Comparison of ENCODE assay signal across 8 mouse cellular contexts in the genomic region with DNA sequence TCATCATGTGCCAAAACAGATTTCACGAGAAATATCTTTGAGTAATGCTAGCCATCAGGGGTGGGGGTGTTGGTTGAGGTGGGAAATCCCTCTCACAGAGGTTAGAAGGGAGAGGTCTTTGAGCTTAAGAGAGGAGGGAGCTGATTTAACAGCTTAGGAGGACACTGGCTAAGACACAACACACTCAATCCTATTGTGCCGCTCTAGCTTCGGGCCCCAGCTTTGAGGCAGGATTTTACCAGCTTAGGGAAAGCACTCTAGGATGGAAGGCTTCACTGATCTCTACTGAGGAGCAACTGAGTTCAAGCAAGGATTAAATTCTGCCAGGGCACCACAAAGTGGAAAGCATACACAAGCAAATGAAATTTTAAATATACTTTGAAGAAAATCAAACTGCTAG. TPM values are rescaled to one million over a fixed set of nuclear protein-coding genes. Genes with fewer than 3 reads are reported as not detected.
DNase-seq lines count a peak whose midpoint lies in the region; ATAC-seq lines count a peak whose summit lies in the region.
"Had no signal": no experiment of that assay in that cellular context is flagged by ENCODE, and none has a peak within 500 bp of the region (broad histone marks: within the 10 kb centered on the region; RNA-seq: fewer than 3 reads in every experiment).

No protein-coding gene starts in this region.

- peak overlapping the region; percentile 9; the same call in 1 of the 2 replicates for H3K4me3 ChIP-seq in lung, embryonic 15.5 days
- H3K4me3 ChIP-seq in forebrain, embryonic 13.5 days, result peak overlapping the region; percentile 100
- H3K4me3 ChIP-seq in liver, embryonic 12.5 days, result peak overlapping the region; percentile 100; the same call in 1 of the 2 replicates
- no peak overlapping the region for H3K4me3 ChIP-seq in stomach, embryonic 15.5 days (replicated peaks)

- peak overlapping the region; percentile 66; the same call in 1 of the 2 replicates for H3K4me2 ChIP-seq in lung, embryonic 15.5 days
- H3K4me2 ChIP-seq in forebrain, embryonic 13.5 days, result peak overlapping the region; percentile 48
- peak overlapping the region; percentile 84 for H3K4me2 ChIP-seq in liver, embryonic 12.5 days
- 0 out of 2 replicates have a peak overlapping the region, but pooled peaks have one; percentile 17 for H3K4me2 ChIP-seq in stomach, embryonic 15.5 days

- no peaks in the 10 kb centered on the region for H3K27me3 ChIP-seq in lung, embryonic 15.5 days
- H3K27me3 ChIP-seq in forebrain, embryonic 13.5 days, result no peaks in the 10 kb centered on the region
- no peaks in the 10 kb centered on the region for H3K27me3 ChIP-seq in liver, embryonic 12.5 days (replicated peaks)
- no peaks in the 10 kb centered on the region for H3K27me3 ChIP-seq in stomach, embryonic 15.5 days (replicated peaks)

- peaks cover 25% of the 10 kb centered on the region for H3K4me1 ChIP-seq in lung, embryonic 15.5 days
- H3K4me1 ChIP-seq in forebrain, embryonic 13.5 days, result peaks cover 43% of the 10 kb centered on the region
- H3K4me1 ChIP-seq in liver, embryonic 12.5 days, result peaks cover 34% of the 10 kb centered on the region
- peaks cover 22% of the 10 kb centered on the region; the same call in 1 of the 2 replicates for H3K4me1 ChIP-seq in stomach, embryonic 15.5 days

- peaks cover 37% of the 10 kb centered on the region for H3K36me3 ChIP-seq in lung, embryonic 15.5 days
- peaks cover 47% of the 10 kb centered on the region for H3K36me3 ChIP-seq in forebrain, embryonic 13.5 days (ENCODE audit: poor library complexity, severe bottlenecking)
- H3K36me3 ChIP-seq in liver, embryonic 12.5 days, result peaks cover 55% of the 10 kb centered on the region
- peaks cover 28% of the 10 kb centered on the region; the same call in 1 of the 2 replicates for H3K36me3 ChIP-seq in stomach, embryonic 15.5 days

- H3K9ac ChIP-seq in lung, embryonic 15.5 days, result no peak overlapping the region
- peak overlapping the region; percentile 53 for H3K9ac ChIP-seq in forebrain, embryonic 13.5 days
- peak overlapping the region; percentile 14 for H3K9ac ChIP-seq in liver, embryonic 12.5 days
- no peak overlapping the region for H3K9ac ChIP-seq in stomach, embryonic 15.5 days

- no peak overlapping the region for H3K27ac ChIP-seq in lung, embryonic 15.5 days
- no peak overlapping the region for H3K27ac ChIP-seq in forebrain, embryonic 13.5 days
- H3K27ac ChIP-seq in liver, embryonic 12.5 days, result 0 out of 2 replicates have a peak overlapping the region, but pooled peaks have one; percentile 1
- H3K27ac ChIP-seq in stomach, embryonic 15.5 days, result no peak overlapping the region

- 68% methylated on average over 3 of the region's 3 CpGs for WGBS in lung, embryonic 15.5 days
- 55% methylated on average over 3 of the region's 3 CpGs for WGBS in forebrain, embryonic 13.5 days
- WGBS in liver, embryonic 12.5 days (ENCODE audit: insufficient replicate concordance), result 74% methylated on average over 3 of the region's 3 CpGs
- WGBS in stomach, embryonic 15.5 days, result 74% methylated on average over 3 of the region's 3 CpGs

- ATAC-seq in lung, embryonic 15.5 days (ENCODE audit: borderline replicate concordance, extremely low read depth, low FRiP score, low TSS enrichment), result no peak
- no peak for ATAC-seq in forebrain, embryonic 13.5 days
- no peak for ATAC-seq in liver, embryonic 12.5 days
- ATAC-seq in stomach, embryonic 15.5 days (ENCODE audit: insufficient read depth, low FRiP score, low read depth), result no peak

- no peaks in the 10 kb centered on the region for H3K9me3 ChIP-seq in lung, embryonic 15.5 days
- no peaks in the 10 kb centered on the region for H3K9me3 ChIP-seq in forebrain, embryonic 13.5 days (replicated peaks)
- no peaks in the 10 kb centered on the region for H3K9me3 ChIP-seq in liver, embryonic 12.5 days (replicated peaks)
- no peaks in the 10 kb centered on the region for H3K9me3 ChIP-seq in stomach, embryonic 15.5 days

- no peak for DNase-seq in lung, postnatal 10 days
- no peak for DNase-seq in cerebellum, postnatal 10 days
- no peak for DNase-seq in spleen, postnatal 4 days (ENCODE audit: low spot score in 2 of 2)
- DNase-seq: layer of hippocampus, adult 9-11 months had no signal

RNA-seq across cellular contexts. Expression of gene Ttc9c, which starts 2.1 kb away (rescaled TPM):
- polyA plus RNA-seq in lung, embryonic 15.5 days (2015; fragmentation: Nextera tagmentation; extraction: Ambion mirVana), result 54.8 and 57.2 TPM in 2 replicates
- polyA plus RNA-seq in forebrain, embryonic 13.5 days (2015; fragmentation: Nextera tagmentation; extraction: Ambion mirVana), result 86.1 and 89.1 TPM in 2 replicates
- 29.6 and 31.6 TPM in 2 replicates for polyA plus RNA-seq in liver, embryonic 12.5 days (2016; fragmentation: Nextera tagmentation; extraction: Ambion mirVana)
- polyA plus RNA-seq in stomach, embryonic 15.5 days (2015; fragmentation: Nextera tagmentation; extraction: Ambion mirVana), result 49.7 and 52.1 TPM in 2 replicates

RNA-seq across cellular contexts. Expression of gene Hnrnpul2, which starts 2.8 kb away (rescaled TPM):
- 5.7 and 5.8 TPM in 2 replicates for polyA plus RNA-seq in lung, embryonic 15.5 days (2015; fragmentation: Nextera tagmentation; extraction: Ambion mirVana)
- 6.4 and 6.8 TPM in 2 replicates for polyA plus RNA-seq in forebrain, embryonic 13.5 days (2015; fragmentation: Nextera tagmentation; extraction: Ambion mirVana)
- 3.5 and 3.6 TPM in 2 replicates for polyA plus RNA-seq in liver, embryonic 12.5 days (2016; fragmentation: Nextera tagmentation; extraction: Ambion mirVana)
- 5.9 and 6.6 TPM in 2 replicates for polyA plus RNA-seq in stomach, embryonic 15.5 days (2015; fragmentation: Nextera tagmentation; extraction: Ambion mirVana)

RNA-seq across cellular contexts. Expression of gene AC129217.1, which starts 12.6 kb away (rescaled TPM):
- not detected in 2 replicates for polyA plus RNA-seq in lung, embryonic 15.5 days (2015; fragmentation: Nextera tagmentation; extraction: Ambion mirVana)
- not detected in 2 replicates for polyA plus RNA-seq in forebrain, embryonic 13.5 days (2015; fragmentation: Nextera tagmentation; extraction: Ambion mirVana)
- 0.26 TPM in 1 of 2 replicates, not detected in the other for polyA plus RNA-seq in liver, embryonic 12.5 days (2016; fragmentation: Nextera tagmentation; extraction: Ambion mirVana)
- not detected in 2 replicates for polyA plus RNA-seq in stomach, embryonic 15.5 days (2015; fragmentation: Nextera tagmentation; extraction: Ambion mirVana)

RNA-seq across cellular contexts. Expression of gene Zbtb3, which starts 14.6 kb away (rescaled TPM):
- 5.7 and 6.4 TPM in 2 replicates for polyA plus RNA-seq in lung, embryonic 15.5 days (2015; fragmentation: Nextera tagmentation; extraction: Ambion mirVana)
- 7.9 and 8.5 TPM in 2 replicates for polyA plus RNA-seq in forebrain, embryonic 13.5 days (2015; fragmentation: Nextera tagmentation; extraction: Ambion mirVana)
- polyA plus RNA-seq in liver, embryonic 12.5 days (2016; fragmentation: Nextera tagmentation; extraction: Ambion mirVana), result 2.3 and 2.8 TPM in 2 replicates
- polyA plus RNA-seq in stomach, embryonic 15.5 days (2015; fragmentation: Nextera tagmentation; extraction: Ambion mirVana), result 4.1 and 4.4 TPM in 2 replicates

RNA-seq across cellular contexts. Expression of gene Polr2g, which starts 18.6 kb away (rescaled TPM):
- 147 and 159 TPM in 2 replicates for polyA plus RNA-seq in lung, embryonic 15.5 days (2015; fragmentation: Nextera tagmentation; extraction: Ambion mirVana)
- polyA plus RNA-seq in forebrain, embryonic 13.5 days (2015; fragmentation: Nextera tagmentation; extraction: Ambion mirVana), result 174 and 190 TPM in 2 replicates
- polyA plus RNA-seq in liver, embryonic 12.5 days (2016; fragmentation: Nextera tagmentation; extraction: Ambion mirVana), result 105 and 110 TPM in 2 replicates
- 136 and 137 TPM in 2 replicates for polyA plus RNA-seq in stomach, embryonic 15.5 days (2015; fragmentation: Nextera tagmentation; extraction: Ambion mirVana)

Comparison
In these comparisons a context has a peak if more than half of its experiments do, and no peak if none do; other contexts are left out.
1. H3K4me2 ChIP-seq: peak in every context shown above with its lines; median percentile 84 in liver, embryonic 12.5 days; 66 in lung, embryonic 15.5 days; 48 in forebrain, embryonic 13.5 days; 17 in stomach, embryonic 15.5 days.
2. H3K9ac ChIP-seq: peak in forebrain, embryonic 13.5 days (single experiment) and liver, embryonic 12.5 days (single experiment); none in lung, embryonic 15.5 days (single experiment) and stomach, embryonic 15.5 days (single experiment).